Mouse (Mus musculus): ENCODE data around the gene Ablim1. TPM values are rescaled to one million over a fixed set of nuclear protein-coding genes. Genes with fewer than 3 reads are reported as not detected.

Gene Ablim1
- polyA plus RNA-seq, 2 experiments: 3.0 to 4.7 TPM

DNA sequence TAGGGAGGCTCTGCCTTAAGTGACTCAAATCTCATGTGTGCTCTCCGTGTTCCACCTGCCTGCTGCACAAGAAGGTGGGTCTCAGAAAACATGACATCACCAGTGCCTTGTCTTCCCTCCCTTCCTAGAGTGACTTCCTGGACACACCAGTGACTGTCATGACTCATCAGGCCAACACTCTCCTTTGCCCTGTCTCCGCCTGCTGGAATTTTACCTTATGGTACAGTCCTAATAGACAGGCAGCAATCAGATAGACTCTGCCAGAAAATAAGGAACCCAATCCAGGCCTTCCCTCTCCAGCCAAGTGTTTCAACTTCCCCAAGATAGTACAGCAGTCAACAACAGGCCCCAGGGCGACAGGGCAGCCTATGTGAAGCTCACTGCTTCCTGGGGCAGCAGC, 133.8 kb downstream of the Ablim1 start:
- H3K36me3 ChIP-seq (replicated peaks; ENCODE audit: control insufficient read depth, insufficient read depth, low read depth): no peaks in the 10 kb centered on the region
- no peak for ATAC-seq (ENCODE audit: insufficient read depth)
- no peak overlapping the region for H3K4me2 ChIP-seq (ENCODE audit: low read depth)
- no peak for DNase-seq (ENCODE audit: low read depth in 3 of 3, low spot score in 3 of 3)
- H3K9me3 ChIP-seq (ENCODE audit: control insufficient read depth, low read length): no peaks in the 10 kb centered on the region
- H3K4me1 ChIP-seq (replicated peaks; ENCODE audit: control insufficient read depth in 2 of 2, insufficient read depth in 2 of 2, low read length in 1 of 2): peaks cover 0 to 15% of the 10 kb centered on the region in 2 experiments; a peak in 3 of 4 replicates
- no peak for TF ChIP-seq EP300 (IDR thresholded peaks at IDR 0.05; ENCODE audit: low read depth)
- no peak for TF ChIP-seq CTCF (IDR thresholded peaks at IDR 0.05; ENCODE audit: low read depth)
- H3K27ac ChIP-seq: no peak overlapping the region
- H3K9ac ChIP-seq (replicated peaks): no peak overlapping the region
- WGBS (ENCODE audit: insufficient replicate concordance): 51% methylated on average over 3 of the region's 3 CpGs
- H3K4me3 ChIP-seq (ENCODE audit: insufficient read depth in 1 of 2, low read depth in 2 of 2, low read length in 2 of 2): no peak overlapping the region
- H3K27me3 ChIP-seq (ENCODE audit: control insufficient read depth, insufficient read depth, low read length): no peaks in the 10 kb centered on the region

DNA sequence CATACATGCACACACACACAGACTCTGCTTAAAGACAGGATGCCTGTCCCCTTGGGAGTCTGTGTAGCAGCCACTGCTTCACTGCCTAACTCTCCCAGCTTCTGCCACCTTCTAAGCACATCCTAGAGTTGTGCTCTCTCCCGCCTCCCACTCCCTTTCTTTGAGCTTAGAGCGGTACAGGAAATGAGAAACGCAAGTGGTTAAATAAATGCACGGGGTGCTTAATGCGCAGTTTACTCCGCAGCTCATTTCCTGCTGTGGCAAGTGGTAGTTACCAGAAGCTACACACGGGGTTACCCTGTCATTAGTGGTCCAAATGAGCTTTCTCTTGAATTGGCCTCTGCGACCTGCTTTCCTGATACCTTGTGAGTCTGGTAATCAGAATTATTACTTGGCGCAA, 134.4 kb downstream of the Ablim1 start:
- WGBS (ENCODE audit: insufficient replicate concordance): 41% methylated on average over 9 of the region's 9 CpGs
- H3K9me3 ChIP-seq (ENCODE audit: control insufficient read depth, low read length): no peaks in the 10 kb centered on the region
- ATAC-seq (ENCODE audit: insufficient read depth): no peak
- no peaks in the 10 kb centered on the region for H3K27me3 ChIP-seq (ENCODE audit: control insufficient read depth, insufficient read depth, low read length)
- H3K4me3 ChIP-seq (ENCODE audit: insufficient read depth in 1 of 2, low read depth in 2 of 2, low read length in 2 of 2): no peak overlapping the region
- no peaks in the 10 kb centered on the region for H3K36me3 ChIP-seq (replicated peaks; ENCODE audit: control insufficient read depth, insufficient read depth, low read depth)
- TF ChIP-seq EP300 (IDR thresholded peaks at IDR 0.05; ENCODE audit: low read depth): no peak
- TF ChIP-seq CTCF (IDR thresholded peaks at IDR 0.05; ENCODE audit: low read depth): no peak
- H3K4me2 ChIP-seq (ENCODE audit: low read depth): no peak overlapping the region
- H3K4me1 ChIP-seq (replicated peaks; ENCODE audit: control insufficient read depth in 2 of 2, insufficient read depth in 2 of 2, low read length in 1 of 2): peaks cover 0 to 15% of the 10 kb centered on the region in 2 experiments; a peak in 3 of 4 replicates
- no peak overlapping the region for H3K9ac ChIP-seq (replicated peaks)
- H3K27ac ChIP-seq: no peak overlapping the region
- no peak for DNase-seq (ENCODE audit: low read depth in 3 of 3, low spot score in 3 of 3)

DNA sequence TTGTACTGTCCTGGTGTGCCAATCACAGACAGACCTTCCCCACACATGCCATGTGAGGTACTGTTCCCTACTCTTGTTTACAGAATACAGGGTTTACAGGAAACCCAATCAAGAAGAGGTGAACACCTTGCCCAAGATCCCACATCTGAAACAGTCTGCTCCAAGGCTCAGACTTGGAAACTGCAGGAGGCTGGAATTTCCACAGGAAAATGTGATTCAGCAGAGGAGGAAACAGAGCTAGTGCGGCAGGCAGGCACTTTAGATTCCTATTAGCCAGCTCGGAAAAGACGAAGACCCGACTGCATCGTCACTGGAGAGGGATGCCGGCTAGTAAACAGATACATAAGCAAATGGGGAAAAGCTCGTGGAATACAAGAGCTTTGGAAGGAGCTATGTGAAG, 135.4 kb downstream of the Ablim1 start:
- Histone ChIP-seq H3K4me2 (ENCODE audit: low read depth) (no peak overlapping the region), H3K27ac (no peak overlapping the region), H3K9ac (replicated peaks) (no peak overlapping the region), H3K27me3 (ENCODE audit: control insufficient read depth, insufficient read depth, low read length) (no peaks in the 10 kb centered on the region), H3K4me3 (ENCODE audit: insufficient read depth in 1 of 2, low read depth in 2 of 2, low read length in 2 of 2) (no peak overlapping the region), H3K36me3 (replicated peaks; ENCODE audit: control insufficient read depth, insufficient read depth, low read depth) (no peaks in the 10 kb centered on the region), H3K9me3 (ENCODE audit: control insufficient read depth, low read length) (no peaks in the 10 kb centered on the region), H3K4me1 (replicated peaks; ENCODE audit: control insufficient read depth in 2 of 2, insufficient read depth in 2 of 2, low read length in 1 of 2) (peaks cover 0 to 11% of the 10 kb centered on the region in 2 experiments; a peak in 3 of 4 replicates)
- no peak for ATAC-seq (ENCODE audit: insufficient read depth)
- TF ChIP-seq EP300 (IDR thresholded peaks at IDR 0.05; ENCODE audit: low read depth) (no peak), CTCF (IDR thresholded peaks at IDR 0.05; ENCODE audit: low read depth) (no peak)
- no peak for DNase-seq (ENCODE audit: low read depth in 3 of 3, low spot score in 3 of 3)
- 61% methylated on average over 7 of the region's 7 CpGs for WGBS (ENCODE audit: insufficient replicate concordance)

DNA sequence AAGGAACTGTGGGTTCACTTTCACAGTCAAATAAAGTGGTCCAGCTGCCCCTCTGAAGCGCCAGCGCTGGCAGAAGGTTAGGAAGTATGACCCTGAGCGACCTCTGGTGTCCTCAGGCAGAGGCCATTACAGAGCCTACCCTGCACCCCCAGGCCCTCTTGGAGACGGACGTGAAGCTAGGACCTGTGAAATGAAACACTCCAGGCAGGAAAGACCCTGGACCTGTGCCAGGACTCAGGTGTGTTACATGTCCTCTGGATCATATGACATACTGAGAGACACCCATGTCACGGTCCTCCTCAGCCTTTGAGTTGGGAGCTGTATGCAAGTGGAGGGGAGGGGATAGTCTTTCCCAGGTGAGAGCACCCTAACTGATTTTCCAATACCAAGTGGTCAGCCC, 137.4 kb downstream of the Ablim1 start:
- Histone ChIP-seq H3K4me3 (ENCODE audit: insufficient read depth in 1 of 2, low read depth in 2 of 2, low read length in 2 of 2) (no peak overlapping the region), H3K9me3 (ENCODE audit: control insufficient read depth, low read length) (no peaks in the 10 kb centered on the region), H3K4me2 (ENCODE audit: low read depth) (no peak overlapping the region), H3K36me3 (replicated peaks; ENCODE audit: control insufficient read depth, insufficient read depth, low read depth) (no peaks in the 10 kb centered on the region), H3K4me1 (replicated peaks; ENCODE audit: control insufficient read depth in 2 of 2, insufficient read depth in 2 of 2, low read length in 1 of 2) (peaks cover 0 to 9% of the 10 kb centered on the region in 2 experiments; a peak in 3 of 4 replicates), H3K27ac (no peak overlapping the region), H3K9ac (replicated peaks) (no peak overlapping the region), H3K27me3 (ENCODE audit: control insufficient read depth, insufficient read depth, low read length) (no peaks in the 10 kb centered on the region)
- WGBS (ENCODE audit: insufficient replicate concordance): 58% methylated on average over 6 of the region's 6 CpGs
- DNase-seq (ENCODE audit: low read depth in 3 of 3, low spot score in 3 of 3): no peak
- no peak for ATAC-seq (ENCODE audit: insufficient read depth)
- no peak for TF ChIP-seq EP300 (IDR thresholded peaks at IDR 0.05; ENCODE audit: low read depth)
- TF ChIP-seq CTCF (IDR thresholded peaks at IDR 0.05; ENCODE audit: low read depth): no peak

DNA sequence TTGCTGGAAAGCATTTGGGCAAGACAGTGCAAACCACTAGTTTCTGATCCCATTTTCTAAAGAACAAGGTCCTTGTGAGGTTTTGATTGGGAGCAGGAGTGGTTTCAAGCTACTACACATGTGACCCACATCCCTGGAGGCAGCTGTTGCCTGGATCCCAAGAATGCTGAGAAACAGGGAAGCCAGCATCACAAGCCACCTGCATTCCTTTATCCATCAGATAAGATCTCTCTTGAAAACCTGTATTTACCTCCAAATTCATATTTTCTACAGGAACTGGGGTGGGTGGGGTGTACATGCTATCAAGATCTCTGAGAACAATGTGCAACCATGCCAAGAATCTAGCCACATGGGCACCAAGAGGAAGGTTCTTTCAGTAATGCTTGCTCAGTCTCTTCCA, 139.6 kb downstream of the Ablim1 start:
- DNase-seq (ENCODE audit: low read depth in 3 of 3, low spot score in 3 of 3): no peak
- H3K9me3 ChIP-seq (ENCODE audit: control insufficient read depth, low read length): no peaks in the 10 kb centered on the region
- no peak overlapping the region for H3K27ac ChIP-seq
- no peak overlapping the region for H3K9ac ChIP-seq (replicated peaks)
- TF ChIP-seq EP300 (IDR thresholded peaks at IDR 0.05; ENCODE audit: low read depth) (no peak), CTCF (IDR thresholded peaks at IDR 0.05; ENCODE audit: low read depth) (no peak)
- H3K4me3 ChIP-seq (ENCODE audit: insufficient read depth in 1 of 2, low read depth in 2 of 2, low read length in 2 of 2): no peak overlapping the region
- no peak overlapping the region for H3K4me2 ChIP-seq (ENCODE audit: low read depth)
- H3K4me1 ChIP-seq (replicated peaks; ENCODE audit: control insufficient read depth in 2 of 2, insufficient read depth in 2 of 2, low read length in 1 of 2): peaks cover 0 to 10% of the 10 kb centered on the region in 2 experiments; a peak in 2 of 4 replicates
- no peaks in the 10 kb centered on the region for H3K27me3 ChIP-seq (ENCODE audit: control insufficient read depth, insufficient read depth, low read length)
- ATAC-seq (ENCODE audit: insufficient read depth): no peak
- no peaks in the 10 kb centered on the region for H3K36me3 ChIP-seq (replicated peaks; ENCODE audit: control insufficient read depth, insufficient read depth, low read depth)
